Mouse (Mus musculus) bone marrow macrophage, adult 2 months (primary cell): ENCODE data around the gene Alb.

ENCODE experiments used
- CTCF ChIP-seq: IDR thresholded peaks from 2 replicates; pipeline ENCODE4 v1.5.1; 2012; ENCODE audit warnings: low read depth, mild to moderate bottlenecking, low read length, moderate library complexity
- POLR2A ChIP-seq: IDR thresholded peaks from 2 replicates; pipeline ENCODE4 v1.6.1; 2012; ENCODE audit warnings: mild to moderate bottlenecking, low read depth, low read length, borderline replicate concordance

- TF ChIP-seq POLR2A, result no peak
- no peak for TF ChIP-seq CTCF
These were observed 6.1 kb downstream of the Alb start for GRCm38 (mm10) chr5:90466806-90467205.
